Mouse (Mus musculus): ENCODE measurements around the gene Kif21a. TPM values are rescaled to one million over a fixed set of nuclear protein-coding genes. Genes with fewer than 3 reads are reported as not detected.

Gene Kif21a
- 39.0 TPM for polyA plus RNA-seq (2014; fragmentation: Illumina TruSeq; extraction: RNeasy Lipid Tissue Mini Kit (QIAGEN cat#74804); ENCODE audit: low read depth, low replicate concordance)

GRCm38 (mm10) chr15:91049496-91050441 lies at the start of gene Kif21a:
TSS of gene Kif21a (minus strand) at chr15:91049948.

Other genes with a start within 250 kb of the Kif21a start
- 7.5 TPM for gene Abcd2, start 141.9 kb upstream of the Kif21a start, polyA plus RNA-seq (2014; fragmentation: Illumina TruSeq; extraction: RNeasy Lipid Tissue Mini Kit (QIAGEN cat#74804); ENCODE audit: low read depth, low replicate concordance)
- gene CN725425, start 149.5 kb upstream of the Kif21a start, polyA plus RNA-seq (2014; fragmentation: Illumina TruSeq; extraction: RNeasy Lipid Tissue Mini Kit (QIAGEN cat#74804); ENCODE audit: low read depth, low replicate concordance): not detected

Data from sigmoid colon, adult 10 weeks (tissue).